Mouse (Mus musculus) liver, postnatal 0 days (tissue): ENCODE results near the gene 9530053A07Rik. TPM values are rescaled to one million over a fixed set of nuclear protein-coding genes. Genes with fewer than 3 reads are reported as not detected.

Source experiments
- ATAC-seq: fragments of 200-750 bp; cut with Nextera tagmentation; 2 replicates; pipeline ENCODE4 v1.8.0; 2017; ENCODE audit warnings: mild to moderate bottlenecking, moderate library complexity
- DNase-seq: peaks from one replicate; pipeline ENCODE4 v3.0.0-alpha.2; 2016
- H3K27ac ChIP-seq: fragments of 300-500 bp; sonication (generic); 2 replicates; pipeline ENCODE4 v1.5.1; 2014; ENCODE audit warnings: antibody characterized with exemption, moderate library complexity, mild to moderate bottlenecking, low read depth
- H3K27me3 ChIP-seq: fragments of 300-500 bp; sonication (generic); 2 replicates; pipeline ENCODE4 v1.6.1; 2014; ENCODE audit warnings: low read length, control low read depth, mixed read lengths; ENCODE audit not compliant: insufficient read depth
- H3K36me3 ChIP-seq: fragments of 300-500 bp; sonication (generic); replicated peaks from 2 replicates; pipeline ENCODE4 v1.6.1; 2014; ENCODE audit warnings: mild to moderate bottlenecking, control low read depth, low read length, moderate library complexity, mixed read lengths; ENCODE audit not compliant: insufficient read depth
- H3K4me1 ChIP-seq: fragments of 300-500 bp; sonication (generic); 2 replicates; pipeline ENCODE4 v1.6.1; 2014; ENCODE audit warnings: antibody characterized with exemption, mild to moderate bottlenecking, control low read depth; ENCODE audit not compliant: insufficient read depth
- H3K4me2 ChIP-seq: fragments of 300-500 bp; sonication (generic); 2 replicates; pipeline ENCODE4 v1.6.1; 2014; ENCODE audit warnings: low read depth, mild to moderate bottlenecking, low read length, moderate library complexity, mixed read lengths
- H3K4me3 ChIP-seq: fragments of 300-500 bp; sonication (generic); 2 replicates; pipeline ENCODE4 v1.5.1; 2014; ENCODE audit warnings: low read depth, low read length
- H3K9ac ChIP-seq: fragments of 300-500 bp; sonication (generic); replicated peaks from 2 replicates; pipeline ENCODE4 v1.6.1; 2014; ENCODE audit warnings: mild to moderate bottlenecking, moderate library complexity
- H3K9me3 ChIP-seq: fragments of 300-500 bp; sonication (generic); 2 replicates; pipeline ENCODE4 v1.6.1; 2016; ENCODE audit warnings: mild to moderate bottlenecking, control low read depth, low read length, mixed read lengths
- CTCF ChIP-seq: sonication (generic); IDR thresholded peaks from 2 replicates; pipeline ENCODE4 v1.5.1; 2016; ENCODE audit warnings: antibody characterized with exemption, low read depth
- EP300 ChIP-seq: IDR thresholded peaks from 2 replicates; pipeline ENCODE4 v1.6.1; 2016; ENCODE audit warnings: antibody characterized with exemption, low read depth, mild to moderate bottlenecking
- WGBS: fragments of 180-500 bp; shearing (Covaris S2); extraction: QIAGEN DNeasy Blood & Tissue Kit; methylation state at CpG from one replicate; pipeline ENCODE4 v1.1.7; 2014; ENCODE audit not compliant: insufficient replicate concordance; 5-methylcytosine and 5-hydroxymethylcytosine counted together
- polyA plus RNA-seq: library from polyadenylated mRNA; unstranded; fragments of >200 nt; fragmentation: Nextera tagmentation; extraction: Ambion mirVana; gene quantifications from 2 replicates; pipeline ENCODE4 v1.2.1, GENCODE M21; 2015

The 9530053A07Rik gene
- polyA plus RNA-seq, 1 experiment from 2014 or later, result not detected

DNA sequence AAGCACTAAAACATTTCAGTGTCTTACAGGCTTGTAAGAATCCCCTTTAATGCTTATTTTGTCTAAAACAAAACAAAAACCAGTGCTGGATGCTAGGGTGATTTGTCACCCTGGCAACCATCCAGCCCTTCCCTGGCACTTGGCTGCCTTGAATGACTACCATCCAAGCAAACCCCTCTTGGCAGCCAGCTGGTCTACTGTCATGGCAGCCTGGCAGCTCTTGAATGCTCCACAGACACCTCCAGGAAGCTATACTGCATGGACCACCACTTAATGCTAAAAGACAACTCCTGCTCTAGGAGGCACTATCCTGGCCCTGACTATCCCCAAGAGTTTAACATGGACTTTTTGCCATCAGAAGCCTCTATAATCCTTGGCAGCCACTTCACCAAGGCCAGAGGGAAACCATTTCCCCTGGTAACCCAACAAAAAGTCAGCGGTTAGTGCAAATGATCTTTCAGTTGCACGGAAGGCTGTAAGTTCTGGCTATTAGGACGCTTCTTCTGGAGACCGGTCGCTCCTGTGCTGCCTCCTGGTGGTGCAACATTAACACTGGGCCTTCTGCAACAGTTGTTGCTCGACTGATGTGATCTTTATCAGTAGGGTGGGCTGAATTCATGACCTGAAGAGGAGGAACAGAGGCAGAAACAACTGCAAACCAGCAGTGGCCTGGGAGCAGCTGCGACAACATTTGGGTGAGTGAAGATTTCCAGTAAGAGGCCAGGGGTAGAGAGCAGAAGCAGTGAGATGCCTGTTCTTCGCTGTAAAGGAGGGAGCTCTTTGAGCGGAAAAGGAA lies 39.3 kb downstream of the 9530053A07Rik start:
- Histone ChIP-seq H3K27ac (peak overlapping the region; percentile 93), H3K36me3 (no peaks in the 10 kb centered on the region), H3K9me3 (peaks cover 4% of the 10 kb centered on the region; the same call in 1 of the 2 replicates), H3K4me1 (peaks cover 31% of the 10 kb centered on the region), H3K27me3 (no peaks in the 10 kb centered on the region), H3K4me3 (peak overlapping the region; percentile 88), H3K4me2 (peak overlapping the region; percentile 100), H3K9ac (peak overlapping the region; percentile 87)
- TF ChIP-seq EP300 (no peak; the same call in 1 of the 2 replicates), CTCF (peak; percentile 96)
- peak; percentile 43 for ATAC-seq
- WGBS, result 4% methylated on average over 9 of the region's 9 CpGs
- DNase-seq, result peak; percentile 82

- TF ChIP-seq EP300 (no peak), CTCF (no peak)
- Histone ChIP-seq H3K4me2 (peak within 1 kb of the TSS; percentile 100), H3K36me3 (no peaks in the 10 kb centered on the region), H3K9me3 (peaks cover 4% of the 10 kb centered on the region; the same call in 1 of the 2 replicates), H3K27ac (peak within 1 kb of the TSS; percentile 93), H3K4me3 (peak within 1 kb of the TSS; percentile 88), H3K27me3 (no peaks in the 10 kb centered on the region), H3K9ac (peak within 1 kb of the TSS; percentile 87), H3K4me1 (peaks cover 33% of the 10 kb centered on the region)
- under 1% methylated on average over 68 of the region's 80 CpGs for WGBS
- DNase-seq (peak; percentile 94), ATAC-seq (peak; percentile 91)
Observed at GRCm38 (mm10) chr7:28169489-28170422, 40.5 kb downstream of the 9530053A07Rik start, which contains the start of gene Fbl. TSS of gene Fbl (plus strand) at chr7:28169710.

GRCm38 (mm10) chr7:28175358-28175757 lies 46.1 kb downstream of the 9530053A07Rik start:
- Histone ChIP-seq H3K4me3 (no peak overlapping the region), H3K27ac (no peak overlapping the region), H3K9ac (no peak overlapping the region), H3K27me3 (no peaks in the 10 kb centered on the region), H3K36me3 (peaks cover 27% of the 10 kb centered on the region), H3K9me3 (no peaks in the 10 kb centered on the region), H3K4me1 (peaks cover 29% of the 10 kb centered on the region), H3K4me2 (no peak overlapping the region)
- ATAC-seq (no peak), DNase-seq (no peak)
- WGBS, result 79% methylated on average over 4 of the region's 4 CpGs
- TF ChIP-seq EP300 (no peak), CTCF (no peak)

DNA sequence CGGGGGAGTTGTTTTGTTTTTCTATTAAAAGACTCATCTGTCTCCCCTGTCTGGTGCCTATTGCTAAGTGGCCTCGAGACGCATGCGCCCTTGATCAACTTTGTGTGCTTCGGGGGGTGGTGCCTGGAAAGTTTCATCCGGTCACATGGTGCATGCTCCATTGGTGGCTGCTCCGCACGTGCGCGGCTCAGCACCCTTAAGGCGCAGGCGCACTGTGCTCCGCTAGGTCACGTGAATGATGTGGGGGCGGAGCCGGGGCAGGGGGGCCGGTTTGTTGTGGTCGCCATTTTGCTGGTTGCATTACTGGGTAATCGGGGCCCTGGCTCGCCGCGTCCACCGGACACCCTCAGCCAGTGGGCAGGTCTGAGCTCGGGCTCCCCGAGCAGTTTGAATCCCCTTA lies 50.0 kb downstream of the 9530053A07Rik start, which contains the start of gene Dyrk1b:
Gene Dyrk1b, plus strand, starts transcription at position 242 of the 400 bp plus-strand sequence.
- peaks cover 55% of the 10 kb centered on the region for H3K36me3 ChIP-seq
- ATAC-seq, result peak; percentile 86
- H3K4me2 ChIP-seq, result peak within 1 kb of the TSS; percentile 93
- H3K9me3 ChIP-seq, result no peaks in the 10 kb centered on the region
- no peak; the same call in 1 of the 2 replicates for TF ChIP-seq EP300
- TF ChIP-seq CTCF, result no peak
- peak; percentile 99 for DNase-seq
- H3K27ac ChIP-seq, result peak within 1 kb of the TSS; percentile 85
- H3K9ac ChIP-seq, result peak within 1 kb of the TSS; percentile 78
- H3K4me3 ChIP-seq, result peak within 1 kb of the TSS; percentile 93
- H3K4me1 ChIP-seq, result peaks cover 9% of the 10 kb centered on the region
- WGBS, result 2% methylated on average over 25 of the region's 25 CpGs
- H3K27me3 ChIP-seq, result no peaks in the 10 kb centered on the region

- WGBS, result 2% methylated on average over 25 of the region's 56 CpGs
- TF ChIP-seq EP300, result no peak
- TF ChIP-seq CTCF, result no peak
- H3K4me3 ChIP-seq, result peak overlapping the region; percentile 93
- H3K9me3 ChIP-seq, result no peaks in the 10 kb centered on the region
- peak overlapping the region; percentile 93 for H3K4me2 ChIP-seq
- H3K4me1 ChIP-seq, result peaks cover 9% of the 10 kb centered on the region
- peak; percentile 95 for ATAC-seq
- peaks cover 61% of the 10 kb centered on the region for H3K36me3 ChIP-seq
- peak overlapping the region; percentile 85 for H3K27ac ChIP-seq
- peak overlapping the region; percentile 78 for H3K9ac ChIP-seq
- peak; percentile 95 for DNase-seq
- no peaks in the 10 kb centered on the region for H3K27me3 ChIP-seq
Observed at GRCm38 (mm10) chr7:28179741-28180377, 50.6 kb downstream of the 9530053A07Rik start.

- no peaks in the 10 kb centered on the region for H3K27me3 ChIP-seq
- TF ChIP-seq EP300, result no peak
- no peak for TF ChIP-seq CTCF
- 72% methylated on average over 5 of the region's 5 CpGs for WGBS
- peaks cover 63% of the 10 kb centered on the region for H3K36me3 ChIP-seq
- no peak for ATAC-seq
- no peaks in the 10 kb centered on the region for H3K9me3 ChIP-seq
- peak overlapping the region; percentile 72 for H3K9ac ChIP-seq
- peak overlapping the region; percentile 93 for H3K4me2 ChIP-seq
- peak overlapping the region; percentile 93; the same call in 1 of the 2 replicates for H3K4me3 ChIP-seq
- DNase-seq, result no peak
- peak overlapping the region; percentile 73 for H3K27ac ChIP-seq
- peaks cover 9% of the 10 kb centered on the region for H3K4me1 ChIP-seq
Observed at GRCm38 (mm10) chr7:28180890-28181289, 51.6 kb downstream of the 9530053A07Rik start.
